Mouse (Mus musculus): Measurements from ENCODE around the gene F830045P16Rik.

DNA sequence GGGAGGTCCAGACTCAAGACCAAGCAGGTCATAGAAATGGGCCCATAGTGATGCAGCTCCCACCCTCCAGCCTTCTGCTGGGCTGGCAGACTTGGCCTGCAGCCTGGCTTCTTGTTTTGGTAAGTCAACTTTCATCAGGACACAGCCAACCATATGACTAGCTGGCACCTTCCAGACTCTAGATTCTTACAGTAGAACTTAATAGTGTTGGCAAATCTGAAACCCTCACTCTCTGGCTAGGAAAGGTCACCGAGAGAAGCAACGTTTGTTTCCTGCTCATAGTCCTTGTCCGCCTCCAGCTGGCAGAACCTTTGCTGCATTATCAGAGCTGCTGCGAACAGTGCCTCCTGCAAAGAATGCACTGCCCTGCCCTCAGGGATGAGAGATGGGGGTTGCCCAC is 1.5 kb upstream of the F830045P16Rik start:
- TF ChIP-seq CTCF (IDR thresholded peaks at IDR 0.05) (no peak), EP300 (IDR thresholded peaks at IDR 0.05) (no peak)

Data from lung, postnatal 0 days (tissue).